Mouse (Mus musculus) CH12.LX (cell line): ENCODE data around the gene Rrp15. TPM values are rescaled to one million over a fixed set of nuclear protein-coding genes. Genes with fewer than 3 reads are reported as not detected.

Source experiments
- DNase-seq: peaks from one replicate; pipeline ENCODE4 v3.0.0-alpha.2; 2013; ENCODE audit errors: extremely low read depth
- H3K27ac ChIP-seq: 2 replicates; pipeline ENCODE4 v1.5.1; 2012; ENCODE audit warnings: low read depth, mild to moderate bottlenecking, control low read depth, moderate library complexity; ENCODE audit not compliant: insufficient read depth
- H3K27me3 ChIP-seq: replicated peaks from 2 replicates; pipeline ENCODE3; 2012; ENCODE audit warnings: inconsistent platforms
- H3K36me3 ChIP-seq, 2 experiments: replicated peaks in 1 of 2; 2 replicates each; pipeline versions ENCODE3 to v1.6.1; 2012; ENCODE audit warnings: inconsistent platforms in 1 of 2, low read length in 1 of 2, mild to moderate bottlenecking in 1 of 2, mixed read lengths in 1 of 2, moderate library complexity in 1 of 2; ENCODE audit not compliant: control insufficient read depth in 1 of 2, insufficient read depth in 1 of 2
- H3K4me1 ChIP-seq, 2 experiments: 2 replicates each; pipeline ENCODE4 v1.6.1; 2012; ENCODE audit warnings: inconsistent platforms in 1 of 2, moderate library complexity in 1 of 2; ENCODE audit not compliant: insufficient read depth in 2 of 2, control insufficient read depth in 1 of 2
- H3K4me2 ChIP-seq: 2 replicates; pipeline ENCODE4 v1.6.1; 2012; ENCODE audit warnings: low read depth, mild to moderate bottlenecking, control low read depth; ENCODE audit not compliant: poor library complexity, insufficient read depth, severe bottlenecking
- H3K4me3 ChIP-seq, 3 experiments: fragments of 150-350 bp in 1 of 3; sonication (generic) in 1 of 3; replicated peaks in 1 of 3; 2 replicates each; pipeline versions ENCODE3 to v1.5.1; 2011 to 2012; ENCODE audit warnings: low read depth in 2 of 3, low read length in 2 of 3, mild to moderate bottlenecking in 2 of 3, moderate library complexity in 2 of 3, control low read depth in 1 of 3, improper control_type of control experiment in 1 of 3, inconsistent platforms in 1 of 3, mixed read lengths in 1 of 3; ENCODE audit not compliant: poor library complexity in 1 of 3
- H3K79me2 ChIP-seq: replicated peaks from 2 replicates; pipeline ENCODE4 v1.6.1; 2012; ENCODE audit warnings: mild to moderate bottlenecking, moderate library complexity; ENCODE audit not compliant: control insufficient read depth, poor library complexity, insufficient read depth, severe bottlenecking; ENCODE audit errors: extremely low read depth
- H3K9ac ChIP-seq: 2 replicates; pipeline ENCODE4 v1.6.1; 2012; ENCODE audit warnings: low read depth, mild to moderate bottlenecking, control low read depth, moderate library complexity; ENCODE audit not compliant: insufficient read depth
- H3K9me3 ChIP-seq: replicated peaks from 2 replicates; pipeline ENCODE3; 2012; ENCODE audit warnings: low read length, inconsistent platforms, mixed read lengths
- CHD1 ChIP-seq: IDR thresholded peaks from 2 replicates; pipeline ENCODE4 v1.6.1; 2012; ENCODE audit warnings: low read depth, low read length, improper control_type of control experiment, inconsistent platforms
- CHD2 ChIP-seq: IDR thresholded peaks from 2 replicates; pipeline ENCODE4 v1.6.1; 2011; ENCODE audit warnings: low read length, improper control_type of control experiment
- CTCF ChIP-seq, 2 experiments: IDR thresholded peaks in 1 of 2; conservative IDR thresholded peaks in 1 of 2; 2 replicates each; pipeline ENCODE4 v1.5.1; 2011 to 2012; ENCODE audit warnings: low read depth in 2 of 2, low read length in 2 of 2, improper control_type of control experiment in 1 of 2, inconsistent platforms in 1 of 2, mild to moderate bottlenecking in 1 of 2, moderate library complexity in 1 of 2
- ELF1 ChIP-seq: IDR thresholded peaks from 2 replicates; pipeline ENCODE4 v1.6.1; 2014; ENCODE audit warnings: low read depth, mild to moderate bottlenecking, inconsistent platforms, low read length, improper control_type of control experiment
- GABPA ChIP-seq: IDR thresholded peaks from 2 replicates; pipeline ENCODE4 v1.6.1; 2012; ENCODE audit warnings: low read depth, low read length, improper control_type of control experiment, inconsistent platforms; ENCODE audit not compliant: insufficient replicate concordance
- HCFC1 ChIP-seq: IDR thresholded peaks from 2 replicates; pipeline ENCODE4 v1.6.1; 2012; ENCODE audit warnings: low read depth, mild to moderate bottlenecking, inconsistent platforms, low read length, improper control_type of control experiment
- JUN ChIP-seq: IDR thresholded peaks from 2 replicates; pipeline ENCODE4 v1.6.1; 2011; ENCODE audit warnings: low read depth, mild to moderate bottlenecking, low read length, improper control_type of control experiment, moderate library complexity; ENCODE audit not compliant: insufficient read depth
- JUND ChIP-seq: conservative IDR thresholded peaks from 2 replicates; pipeline ENCODE4 v1.6.1; 2011; ENCODE audit warnings: low read depth, low read length, improper control_type of control experiment
- MAFK ChIP-seq: IDR thresholded peaks from 2 replicates; pipeline ENCODE4 v1.6.1; 2011; ENCODE audit warnings: low read length, improper control_type of control experiment; ENCODE audit not compliant: insufficient replicate concordance
- MAX ChIP-seq: IDR thresholded peaks from 2 replicates; pipeline ENCODE4 v1.6.1; 2011; ENCODE audit warnings: low read length, improper control_type of control experiment
- MEF2A ChIP-seq: IDR thresholded peaks from 2 replicates; pipeline ENCODE4 v1.6.1; 2014; ENCODE audit warnings: low read depth, mild to moderate bottlenecking, inconsistent platforms, low read length, improper control_type of control experiment, borderline replicate concordance
- POLR2A ChIP-seq: IDR thresholded peaks from 2 replicates; pipeline ENCODE4 v1.6.1; 2011; ENCODE audit warnings: low read depth, mild to moderate bottlenecking, improper control_type of control experiment, low read length
- RCOR1 ChIP-seq: conservative IDR thresholded peaks from 2 replicates; pipeline ENCODE4 v1.6.1; 2012; ENCODE audit warnings: low read depth, mild to moderate bottlenecking, inconsistent platforms, low read length, improper control_type of control experiment
- SMC3 ChIP-seq: IDR thresholded peaks from 2 replicates; pipeline ENCODE4 v1.6.1; 2011; ENCODE audit warnings: low read depth, low read length, improper control_type of control experiment
- TBP ChIP-seq: conservative IDR thresholded peaks from 2 replicates; pipeline ENCODE4 v1.6.1; 2011; ENCODE audit warnings: low read depth, low read length, improper control_type of control experiment
- TCF12 ChIP-seq: IDR thresholded peaks from 2 replicates; pipeline ENCODE4 v1.6.1; 2014; ENCODE audit warnings: low read depth, mild to moderate bottlenecking, inconsistent platforms, low read length, improper control_type of control experiment
- ZC3H11A ChIP-seq: IDR thresholded peaks from 2 replicates; pipeline ENCODE4 v1.6.1; 2012; ENCODE audit warnings: low read depth, mild to moderate bottlenecking, inconsistent platforms, low read length, improper control_type of control experiment
- ZMIZ1 ChIP-seq: IDR thresholded peaks from 2 replicates; pipeline ENCODE4 v1.6.1; 2012; ENCODE audit warnings: low read depth, mild to moderate bottlenecking, inconsistent platforms, low read length, improper control_type of control experiment
- ZNF384 ChIP-seq: IDR thresholded peaks from 2 replicates; pipeline ENCODE4 v1.6.1; 2012; ENCODE audit warnings: low read depth, low read length, improper control_type of control experiment, inconsistent platforms
- dilution Hi-C: fragments of 300-500 bp; cut with MboI; formaldehyde crosslinking; loops from 2 replicates; pipeline ENCODE4 v1.14.3; 2020; ENCODE audit warnings: low sequenced_read_pairs; ENCODE audit not compliant: extremely low pct_unique_long_range_greater_than_20kb, extremely low pct_ligation_motif_present
- in situ Hi-C: fragments of 300-500 bp; cut with MboI; formaldehyde crosslinking; loops from 3 replicates; pipeline ENCODE4 v1.14.3; 2019; ENCODE audit warnings: low sequenced_read_pairs, low pct_ligation_motif_present, low pct_unique_long_range_greater_than_20kb, mixed read lengths
- polyA plus RNA-seq: library from polyadenylated mRNA; unstranded; fragments of >175 nt; gene quantifications from 2 replicates; pipeline ENCODE4 v1.2.1, GENCODE M21; 2012; ENCODE audit warnings: low read depth; ENCODE audit not compliant: insufficient read length
- total RNA-seq, 2 experiments: library from RNA; depleted of rRNA; stranded (reverse); fragments of 300-350 nt in 1 of 2; fragments of >200 nt in 1 of 2; gene quantifications; 2 replicates each; pipeline ENCODE4 v1.2.3; 2012 to 2014

Rrp15 gene
- total and polyA plus RNA-seq, 3 experiments, result 83.8 to 176 (median 172) TPM

- no peak overlapping the region for H3K4me3 ChIP-seq
- in situ Hi-C loops (no loop called here), dilution Hi-C loops (no loop called here)
- H3K79me2 ChIP-seq, result peaks cover 8% of the 10 kb centered on the region; the same call in 1 of the 2 replicates
- peaks cover 24 to 61% of the 10 kb centered on the region in 2 experiments for H3K36me3 ChIP-seq
- no peak overlapping the region for H3K4me2 ChIP-seq
- H3K9me3 ChIP-seq, result no peaks in the 10 kb centered on the region
- TF ChIP-seq RCOR1 (no peak), JUN (no peak), CHD2 (no peak), HCFC1 (no peak), POLR2A (no peak), ZMIZ1 (no peak), ZC3H11A (no peak), TBP (no peak), CTCF (conservative IDR thresholded peaks at IDR 0.05 in 1 of 2, IDR thresholded peaks at IDR 0.05 in 1 of 2; ENCODE audit: low read depth in 2 of 2, low read length in 2 of 2) (no peak), MEF2A (no peak), JUND (no peak), TCF12 (no peak), SMC3 (no peak), ZNF384 (no peak), MAX (no peak), ELF1 (no peak), GABPA (no peak), MAFK (no peak), CHD1 (no peak)
- DNase-seq, result peak; percentile 47
- H3K27me3 ChIP-seq, result no peaks in the 10 kb centered on the region
- no peak overlapping the region for H3K27ac ChIP-seq
- peaks cover 0 to 18% of the 10 kb centered on the region in 2 experiments; a peak in 2 of 4 replicates for H3K4me1 ChIP-seq
- H3K9ac ChIP-seq, result no peak overlapping the region
Observed at GRCm38 (mm10) chr1:186728778-186729177, 20.4 kb downstream of the Rrp15 start.

GRCm38 (mm10) chr1:186726117-186726516, 23.0 kb downstream of the Rrp15 start:
- H3K36me3 ChIP-seq, result peaks cover 26 to 74% of the 10 kb centered on the region in 2 experiments
- H3K79me2 ChIP-seq, result peaks cover 8% of the 10 kb centered on the region; the same call in 1 of the 2 replicates
- in situ Hi-C loops (no loop called here), dilution Hi-C loops (no loop called here)
- no peak overlapping the region for H3K27ac ChIP-seq
- no peak overlapping the region for H3K9ac ChIP-seq
- no peaks in the 10 kb centered on the region for H3K27me3 ChIP-seq
- H3K9me3 ChIP-seq, result no peaks in the 10 kb centered on the region
- H3K4me3 ChIP-seq, result no peak overlapping the region
- no peak for DNase-seq
- H3K4me2 ChIP-seq, result no peak overlapping the region
- TF ChIP-seq GABPA, result no peak
- peaks cover 0 to 21% of the 10 kb centered on the region in 2 experiments; a peak in 2 of 4 replicates for H3K4me1 ChIP-seq
